Mouse (Mus musculus) C2C12 (cell line): ENCODE data around the gene Yars. TPM values are rescaled to one million over a fixed set of nuclear protein-coding genes. Genes with fewer than 3 reads are reported as not detected.

Experiments
- H3K27me3 ChIP-seq: one replicate; pipeline ENCODE4 v1.6.1; 2011; ENCODE audit not compliant: control insufficient read depth, insufficient read depth, insufficient read length
- H3K36me3 ChIP-seq: one replicate; pipeline ENCODE4 v1.6.1; 2011; ENCODE audit not compliant: control insufficient read depth, insufficient read depth
- H3K4me3 ChIP-seq: one replicate; pipeline ENCODE4 v1.5.1; 2011; ENCODE audit warnings: mild to moderate bottlenecking, control low read depth; ENCODE audit not compliant: poor library complexity, insufficient read depth, severe bottlenecking
- H3K79me2 ChIP-seq: one replicate; pipeline ENCODE4 v1.6.1; 2011; ENCODE audit not compliant: control insufficient read depth, insufficient read depth
- H3K79me3 ChIP-seq: one replicate; pipeline ENCODE4 v1.6.1; 2011; ENCODE audit warnings: low read depth, control low read depth
- H3ac ChIP-seq: one replicate; pipeline ENCODE3; 2011; ENCODE audit warnings: low read depth; ENCODE audit not compliant: control insufficient read depth, insufficient read length
- CEBPB ChIP-seq: IDR thresholded peaks from one replicate; pipeline ENCODE4 v1.6.1; 2011; ENCODE audit warnings: low read depth, mild to moderate bottlenecking, control low read depth, moderate library complexity
- CTCF ChIP-seq: IDR thresholded peaks from one replicate; pipeline ENCODE4 v1.5.1; 2011; ENCODE audit not compliant: control insufficient read depth, insufficient read depth, insufficient read length
- FOSL1 ChIP-seq: IDR thresholded peaks from one replicate; pipeline ENCODE4 v1.8.0; 2011; ENCODE audit warnings: mild to moderate bottlenecking, low read length; ENCODE audit not compliant: poor library complexity, insufficient read depth, severe bottlenecking
- MAX ChIP-seq: IDR thresholded peaks from one replicate; pipeline ENCODE4 v1.6.1; 2011; ENCODE audit warnings: mild to moderate bottlenecking, control low read depth
- MYOD1 ChIP-seq: IDR thresholded peaks from one replicate; pipeline ENCODE4 v1.6.1; 2011; ENCODE audit warnings: low read depth; ENCODE audit not compliant: control insufficient read depth, insufficient read length
- MYOG ChIP-seq: IDR thresholded peaks from one replicate; pipeline ENCODE4 v1.6.1; 2011; ENCODE audit not compliant: control insufficient read depth, insufficient read length; ENCODE audit errors: extremely low read depth
- USF1 ChIP-seq: IDR thresholded peaks from one replicate; pipeline ENCODE4 v1.6.1; 2011; ENCODE audit warnings: low read depth, mild to moderate bottlenecking, control low read depth, moderate library complexity
- polyA plus RNA-seq: library from polyadenylated mRNA; unstranded; fragments of >200 nt; fragmentation: generic; extraction: Trizol; gene quantifications from one replicate; pipeline ENCODE4 v1.2.1, GENCODE M21; 2012; ENCODE audit warnings: missing spikeins

Yars gene
- polyA plus RNA-seq, 1 experiment, result 105 TPM

GRCm38 (mm10) chr4:129266191-129266590 lies 76.6 kb downstream of the Yars start:
- no peaks in the 10 kb centered on the region for H3K79me3 ChIP-seq
- H3K27me3 ChIP-seq, result no peaks in the 10 kb centered on the region
- TF ChIP-seq CTCF (no peak), FOSL1 (no peak), CEBPB (no peak), MYOG (no peak), MYOD1 (no peak), MAX (no peak), USF1 (no peak)
- H3K36me3 ChIP-seq, result no peaks in the 10 kb centered on the region
- no peaks in the 10 kb centered on the region for H3K79me2 ChIP-seq
- no peak overlapping the region for H3K4me3 ChIP-seq
- no peak overlapping the region for H3ac ChIP-seq

GRCm38 (mm10) chr4:129266821-129267220 lies 77.3 kb downstream of the Yars start:
- Histone ChIP-seq H3K79me3 (no peaks in the 10 kb centered on the region), H3K4me3 (no peak overlapping the region), H3K27me3 (no peaks in the 10 kb centered on the region), H3K36me3 (no peaks in the 10 kb centered on the region), H3K79me2 (no peaks in the 10 kb centered on the region), H3ac (no peak overlapping the region)
- no peak for TF ChIP-seq USF1
- TF ChIP-seq MYOG, result no peak
- no peak for TF ChIP-seq MYOD1
- TF ChIP-seq CTCF, result no peak
- no peak for TF ChIP-seq FOSL1
- TF ChIP-seq CEBPB, result no peak
- no peak for TF ChIP-seq MAX

- Histone ChIP-seq H3ac (no peak overlapping the region), H3K27me3 (no peaks in the 10 kb centered on the region), H3K4me3 (no peak overlapping the region), H3K36me3 (no peaks in the 10 kb centered on the region), H3K79me2 (no peaks in the 10 kb centered on the region), H3K79me3 (no peaks in the 10 kb centered on the region)
- TF ChIP-seq CEBPB, result no peak
- no peak for TF ChIP-seq FOSL1
- no peak for TF ChIP-seq USF1
- TF ChIP-seq MAX, result no peak
- no peak for TF ChIP-seq CTCF
- TF ChIP-seq MYOG, result no peak
- no peak for TF ChIP-seq MYOD1
Measured at GRCm38 (mm10) chr4:129268698-129269097, 79.1 kb downstream of the Yars start.

Other genes with a start within 250 kb of the Yars start
- gene Azin2, start 227.3 kb upstream of the Yars start, polyA plus RNA-seq, result 12.5 TPM
- 176 TPM for gene Ak2, start 197.8 kb upstream of the Yars start, polyA plus RNA-seq
- 53.5 TPM for gene Rnf19b, start 131.5 kb upstream of the Yars start, polyA plus RNA-seq
- 0.18 TPM for gene Tmem54, start 84.2 kb upstream of the Yars start, polyA plus RNA-seq
- gene Hpca, start 67.7 kb upstream of the Yars start, polyA plus RNA-seq, result not detected
- gene Fndc5, start 52.8 kb upstream of the Yars start, polyA plus RNA-seq, result 0.14 TPM
- gene S100pbp, start within 50 bp of the Yars start, polyA plus RNA-seq, result 8.1 TPM
- 30.1 TPM for gene C77080, start 71.6 kb downstream of the Yars start, polyA plus RNA-seq
- 15.0 TPM for gene Sync, start 97.9 kb downstream of the Yars start, polyA plus RNA-seq
- gene Rbbp4, start 145.6 kb downstream of the Yars start, polyA plus RNA-seq, result 195 TPM
- 31.2 TPM for gene Zbtb8os, start 145.9 kb downstream of the Yars start, polyA plus RNA-seq
- 4.6 TPM for gene Zbtb8a, start 188.4 kb downstream of the Yars start, polyA plus RNA-seq